ENCODE assay signal across 21 mouse cellular contexts in genomic region chr2:28617498-28618486, GRCm38 (mm10). TPM values are rescaled to one million over a fixed set of nuclear protein-coding genes. Genes with fewer than 3 reads are reported as not detected.
A peak's percentile ranks its signal among the peaks of the same experiment; 100 is the strongest.
DNase-seq lines count a peak whose midpoint lies in the region; ATAC-seq lines count a peak whose summit lies in the region.
"Had no signal": no experiment of that assay in that cellular context is flagged by ENCODE, and none has a peak within 500 bp of the region (broad histone marks: within the 10 kb centered on the region; RNA-seq: fewer than 3 reads in every experiment).

No protein-coding gene starts in this region.

- peaks cover 45% of the 10 kb centered on the region for H3K27me3 ChIP-seq in heart, embryonic 13.5 days (replicated peaks)
- H3K27me3 ChIP-seq in megakaryocyte, embryonic 14.5 days (replicated peaks): no peaks in the 10 kb centered on the region
- H3K27me3 ChIP-seq in stomach, embryonic 16.5 days (ENCODE audit: control insufficient read depth, insufficient read depth, low read length): peaks cover 17% of the 10 kb centered on the region

- intact Hi-C loops in heart, postnatal 10 days (cut with DNase I): no loop called here

- H3K4me1 ChIP-seq in heart, embryonic 13.5 days: peaks cover 27% of the 10 kb centered on the region
- H3K4me1 ChIP-seq in megakaryocyte, embryonic 14.5 days: peaks cover 96% of the 10 kb centered on the region
- 0 out of 2 replicates have a peak, but pooled peaks cover 5% of the 10 kb centered on the region for H3K4me1 ChIP-seq in stomach, embryonic 16.5 days (ENCODE audit: control insufficient read depth, insufficient read depth, low read length)
- H3K4me1 ChIP-seq: forebrain, embryonic 15.5 days had no signal

- H3K4me2 ChIP-seq in heart, embryonic 13.5 days: peak overlapping the region; percentile 51
- H3K4me2 ChIP-seq in stomach, embryonic 16.5 days (ENCODE audit: low read depth, low read length): no peak overlapping the region
- H3K4me2 ChIP-seq: forebrain, embryonic 15.5 days had no signal

- no peaks in the 10 kb centered on the region for H3K36me3 ChIP-seq in heart, embryonic 13.5 days
- peaks cover 70% of the 10 kb centered on the region for H3K36me3 ChIP-seq in megakaryocyte, embryonic 14.5 days (replicated peaks; ENCODE audit: low read length)
- no peaks in the 10 kb centered on the region for H3K36me3 ChIP-seq in stomach, embryonic 16.5 days (ENCODE audit: control insufficient read depth, insufficient read depth, low read length)
- H3K36me3 ChIP-seq: forebrain, embryonic 15.5 days had no signal

- peak overlapping the region; percentile 69 for H3K27ac ChIP-seq in heart, embryonic 13.5 days (replicated peaks)
- no peak overlapping the region for H3K27ac ChIP-seq in stomach, embryonic 16.5 days (ENCODE audit: low read length)
- H3K27ac ChIP-seq: forebrain, embryonic 15.5 days; heart, adult 2 months had no signal

- WGBS in heart, embryonic 13.5 days: 69% methylated on average over 8 of the region's 8 CpGs
- 73% methylated on average over 8 of the region's 8 CpGs for WGBS in stomach, embryonic 16.5 days

- H3K9me3 ChIP-seq in heart, embryonic 13.5 days: no peaks in the 10 kb centered on the region
- no peaks in the 10 kb centered on the region for H3K9me3 ChIP-seq in megakaryocyte, embryonic 14.5 days
- H3K9me3 ChIP-seq in stomach, embryonic 16.5 days (replicated peaks; ENCODE audit: control insufficient read depth, low read length): no peaks in the 10 kb centered on the region
- H3K9me3 ChIP-seq: forebrain, embryonic 15.5 days had no signal

- no peak for DNase-seq in heart, postnatal 10 days
- DNase-seq in liver: peak; percentile 71
- no peak for DNase-seq in ovary, postnatal 14 days (ENCODE audit: low spot score)
- DNase-seq: adrenal gland, postnatal 10 days; cerebellum, adult 2 months; heart, adult 2 months; layer of hippocampus, postnatal 36 days; lung, postnatal 10 days; thymus, postnatal 4 days had no signal

- no peak overlapping the region for H3K4me3 ChIP-seq in heart, embryonic 13.5 days
- H3K4me3 ChIP-seq in megakaryocyte, embryonic 14.5 days (replicated peaks): peak overlapping the region; percentile 90
- H3K4me3 ChIP-seq in stomach, embryonic 16.5 days (replicated peaks; ENCODE audit: low read length): no peak overlapping the region
- H3K4me3 ChIP-seq: forebrain, embryonic 15.5 days; heart, adult 2 months had no signal

- peak overlapping the region; percentile 17; the same call in 1 of the 2 replicates for H3K9ac ChIP-seq in heart, embryonic 13.5 days
- H3K9ac ChIP-seq in stomach, embryonic 16.5 days (ENCODE audit: low read length): no peak overlapping the region
- H3K9ac ChIP-seq: forebrain, embryonic 15.5 days had no signal

- peak; percentile 61 for ATAC-seq in heart, embryonic 13.5 days (ENCODE audit: extremely low read depth, insufficient number of reproducible peaks, low FRiP score, low TSS enrichment)
- ATAC-seq in megakaryocyte, adult 5-6 weeks (ENCODE audit: poor library complexity, severe bottlenecking): no peak
- 0 out of 2 replicates have a peak, but pooled peaks have one; percentile 20 for ATAC-seq in stomach, embryonic 16.5 days (ENCODE audit: insufficient read depth, low FRiP score)
- ATAC-seq: forebrain, embryonic 15.5 days; inflammation-experienced regulatory T-cells, adult 6 months had no signal

RNA-seq across cellular contexts. Expression of gene Gfi1b, which starts 4.0 kb away (rescaled TPM):
- polyA plus RNA-seq in heart, embryonic 13.5 days (2015; fragmentation: Nextera tagmentation; extraction: Ambion mirVana): 2.8 and 4.7 TPM in 2 replicates
- total RNA-seq in heart, postnatal 10 days (2021): not detected
- 225 and 586 TPM in 2 replicates for polyA plus RNA-seq in megakaryocyte, embryonic 14.5 days (2012; ENCODE audit: insufficient read depth, low replicate concordance)
- total RNA-seq in megakaryocyte, adult 5-6 weeks (2015): 2.9 and 7.4 TPM in 2 replicates
- total RNA-seq in megakaryocyte, adult 5-6 weeks (2017): 6.1 and 7.8 TPM in 2 replicates
- 4.3 and 6.5 TPM in 2 replicates for polyA plus RNA-seq in stomach, embryonic 16.5 days (2015; fragmentation: Nextera tagmentation; extraction: Ambion mirVana)
- total RNA-seq: gastrocnemius, adult 18-20 months; heart, adult 2 months; layer of hippocampus, postnatal 36 days had no signal
- polyA plus RNA-seq: forebrain, embryonic 15.5 days; inflammation-experienced regulatory T-cells, adult 6 months had no signal

RNA-seq across cellular contexts. Expression of gene Tsc1, which starts 23.2 kb away (rescaled TPM):
- 16.2 and 16.4 TPM in 2 replicates for polyA plus RNA-seq in heart, embryonic 13.5 days (2015; fragmentation: Nextera tagmentation; extraction: Ambion mirVana)
- 10 to 100 TPM; 16.4 to 19.8 TPM for total RNA-seq in heart, postnatal 10 days (2021)
- polyA plus RNA-seq in megakaryocyte, embryonic 14.5 days (2012; ENCODE audit: insufficient read depth, low replicate concordance): 1.1 and 1.7 TPM in 2 replicates
- 8.9 and 10.9 TPM in 2 replicates for total RNA-seq in megakaryocyte, adult 5-6 weeks (2015)
- total RNA-seq in megakaryocyte, adult 5-6 weeks (2017): 11.7 and 12.9 TPM in 2 replicates
- 16.5 and 18.8 TPM in 2 replicates for polyA plus RNA-seq in stomach, embryonic 16.5 days (2015; fragmentation: Nextera tagmentation; extraction: Ambion mirVana)

RNA-seq across cellular contexts. Expression of gene Gtf3c5, which starts 34.2 kb away (rescaled TPM):
- polyA plus RNA-seq in heart, embryonic 13.5 days (2015; fragmentation: Nextera tagmentation; extraction: Ambion mirVana): 29.8 and 30.9 TPM in 2 replicates
- total RNA-seq in heart, postnatal 10 days (2021): 10 to 100 TPM; 14.1 to 15.4 TPM
- 4.1 and 10.3 TPM in 2 replicates for polyA plus RNA-seq in megakaryocyte, embryonic 14.5 days (2012; ENCODE audit: insufficient read depth, low replicate concordance)
- 12.2 and 15.2 TPM in 2 replicates for total RNA-seq in megakaryocyte, adult 5-6 weeks (2015)
- total RNA-seq in megakaryocyte, adult 5-6 weeks (2017): 10.3 and 13.7 TPM in 2 replicates
- polyA plus RNA-seq in stomach, embryonic 16.5 days (2015; fragmentation: Nextera tagmentation; extraction: Ambion mirVana): 37.2 and 38.2 TPM in 2 replicates

RNA-seq across cellular contexts. Expression of gene Cel, which starts 54.6 kb away (rescaled TPM):
- polyA plus RNA-seq in heart, embryonic 13.5 days (2015; fragmentation: Nextera tagmentation; extraction: Ambion mirVana): 0.31 TPM in 1 of 2 replicates, not detected in the other
- not detected for total RNA-seq in heart, postnatal 10 days (2021)
- not detected in 2 replicates for polyA plus RNA-seq in megakaryocyte, embryonic 14.5 days (2012; ENCODE audit: insufficient read depth, low replicate concordance)
- total RNA-seq in megakaryocyte, adult 5-6 weeks (2015): not detected in 2 replicates
- not detected in 2 replicates for total RNA-seq in megakaryocyte, adult 5-6 weeks (2017)
- polyA plus RNA-seq in stomach, embryonic 16.5 days (2015; fragmentation: Nextera tagmentation; extraction: Ambion mirVana): 562 and 718 TPM in 2 replicates
- total RNA-seq: common myeloid progenitor, adult 5-6 weeks; heart, adult 2 months; layer of hippocampus, postnatal 36 days; neutrophil, adult 5-6 weeks had no signal
- polyA plus RNA-seq: embryonic facial prominence, embryonic 14.5 days; heart, adult 2 months; hindbrain, embryonic 11.5 days; inflammation-experienced regulatory T-cells, adult 6 months; limb, embryonic 11.5 days had no signal

Comparison
In these comparisons a context has a peak if more than half of its experiments do, and no peak if none do; other contexts are left out.
1. RNA of gene Gfi1b, which starts 4.0 kb away (polyA plus RNA-seq): 225 to 586 TPM in megakaryocyte, embryonic 14.5 days; 4.3 to 6.5 TPM in stomach, embryonic 16.5 days and 2.8 to 4.7 TPM in heart, embryonic 13.5 days; every median in the first group is over 10 times any median in the second.